Mouse (Mus musculus): ENCODE data around the gene Mdfi.

The Mdfi gene

DNA sequence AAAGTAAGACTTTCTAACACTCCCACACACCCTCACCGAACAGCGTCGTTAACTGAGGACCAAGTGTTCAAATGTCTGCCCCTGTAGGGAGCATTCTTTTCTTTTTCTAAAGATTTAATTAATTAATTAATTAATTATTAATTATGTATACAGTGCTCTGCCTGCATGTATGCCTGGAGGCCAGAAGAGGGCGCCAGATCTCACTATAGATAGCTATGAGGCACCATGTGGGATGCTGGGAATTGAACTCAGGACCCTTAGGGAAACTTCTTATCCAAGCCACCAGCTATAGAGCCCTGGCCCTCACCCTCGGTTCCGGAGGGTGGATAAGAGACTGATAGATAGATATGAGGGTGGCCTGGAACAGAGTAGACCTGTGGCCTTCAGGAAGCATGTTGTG lies 13.5 kb upstream of the Mdfi start:
- no peak for DNase-seq (ENCODE audit: low spot score in 2 of 2)

DNA sequence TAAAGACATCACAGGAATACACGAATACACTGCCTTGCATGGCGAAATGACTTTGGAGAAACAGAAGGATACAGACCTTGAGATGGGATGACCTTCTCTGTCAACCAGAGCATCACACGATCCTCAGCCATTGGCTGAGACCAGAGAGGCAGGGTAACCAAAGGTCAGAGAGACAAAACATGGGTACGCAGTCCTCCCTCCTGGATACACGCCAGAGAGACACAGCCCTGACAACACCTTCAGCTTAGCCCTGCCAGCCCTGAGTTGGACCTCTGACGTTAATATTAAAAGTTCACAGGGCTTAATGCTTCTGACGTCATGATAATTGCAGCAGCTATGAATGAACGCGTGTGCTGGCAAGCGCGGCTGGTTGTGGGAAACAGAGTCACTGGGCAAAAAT lies 11.1 kb upstream of the Mdfi start:
- DNase-seq (ENCODE audit: low spot score in 2 of 2), result no peak

DNA sequence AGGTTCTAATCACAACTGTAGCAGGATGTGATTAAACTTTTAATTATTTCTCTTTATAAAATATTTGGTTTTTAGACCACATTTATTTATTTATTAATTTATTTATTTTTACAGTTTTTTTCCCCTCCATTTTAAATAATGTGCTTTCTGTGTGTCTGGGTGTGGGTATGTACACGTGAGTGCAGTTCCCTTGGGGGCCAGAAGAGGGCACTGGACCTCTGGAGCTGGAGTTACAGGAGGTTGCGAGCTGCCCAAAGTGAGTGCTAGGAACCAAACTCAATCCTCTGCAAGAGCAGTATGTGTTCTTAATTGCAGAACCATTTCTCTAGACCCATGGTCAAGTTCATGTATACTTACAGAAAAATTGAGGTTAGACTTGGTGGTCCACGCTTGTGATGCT lies 9.0 kb upstream of the Mdfi start:
- DNase-seq (ENCODE audit: low spot score in 2 of 2), result no peak

DNA sequence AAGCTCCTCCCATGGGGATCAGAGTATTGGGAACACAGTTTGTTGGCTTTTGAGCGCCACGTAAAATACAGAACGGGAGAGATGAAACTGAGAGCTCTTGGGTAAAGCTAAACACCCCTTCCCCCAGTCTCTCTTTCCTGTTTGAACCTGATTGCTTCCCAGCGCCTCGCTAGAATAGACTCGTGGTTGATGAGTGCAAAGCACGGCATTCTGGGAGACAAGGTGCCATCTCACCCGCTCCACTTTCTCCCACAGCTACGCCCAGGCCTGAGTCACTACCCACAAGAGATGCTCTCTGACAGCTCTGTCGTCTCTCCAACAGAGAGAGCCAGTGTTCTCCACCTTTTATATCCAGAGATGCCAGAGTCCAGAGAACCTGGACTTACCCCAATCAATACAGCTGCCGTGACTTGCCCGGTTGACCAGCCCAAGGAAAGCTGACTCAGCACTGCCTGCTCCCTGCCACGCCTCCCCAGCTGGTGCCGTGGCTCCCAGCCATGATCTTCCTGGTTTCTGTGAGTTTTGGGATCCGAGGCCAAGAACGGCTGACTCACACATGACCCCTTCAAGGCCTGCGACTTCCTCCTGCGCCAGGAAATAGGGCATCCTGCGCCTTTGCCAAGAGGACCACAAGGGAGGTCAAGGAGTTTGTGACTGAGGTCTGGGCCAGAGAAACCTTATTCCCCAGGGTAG lies 7.6 kb upstream of the Mdfi start:
- no peak for DNase-seq (ENCODE audit: low spot score in 2 of 2)

DNA sequence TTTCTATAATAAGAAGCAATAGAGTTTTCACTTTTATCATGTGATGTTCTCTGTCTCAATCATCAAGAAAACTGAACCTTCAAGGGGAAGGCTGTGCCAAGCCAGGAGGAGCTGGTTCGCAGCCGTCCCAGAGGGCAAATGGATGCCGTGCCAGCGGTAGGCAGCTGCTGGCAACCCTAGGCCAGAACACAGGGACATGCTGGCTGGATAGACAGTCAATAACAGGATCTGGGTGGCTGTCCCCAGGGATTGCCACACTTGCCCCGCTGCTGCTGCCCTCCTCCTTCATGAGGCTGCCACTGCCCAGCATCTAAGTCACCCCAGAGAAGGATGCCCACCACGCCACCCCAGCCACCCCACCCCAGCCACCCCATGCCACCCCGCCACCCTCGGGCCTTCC lies 7.0 kb upstream of the Mdfi start:
- no peak for DNase-seq (ENCODE audit: low spot score in 2 of 2)

DNA sequence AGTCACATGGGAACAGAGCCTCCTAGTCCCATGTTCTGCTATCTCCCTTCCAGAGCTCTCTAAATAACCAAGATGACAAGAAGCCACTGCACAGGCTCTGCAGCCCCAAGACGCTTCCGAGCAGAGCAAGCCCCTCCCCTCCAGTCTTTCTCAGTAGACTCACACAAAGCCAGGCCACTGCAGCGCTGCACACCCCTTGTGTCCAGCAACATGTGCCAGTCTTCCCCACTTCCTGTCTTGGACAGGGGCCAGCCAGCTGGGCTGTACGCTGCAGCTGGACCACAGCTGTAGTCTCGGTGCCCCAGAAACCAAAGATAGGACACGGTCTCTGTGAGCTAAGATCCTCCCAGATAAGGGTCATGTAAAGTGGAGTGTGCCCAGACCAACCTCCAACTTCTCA lies 3.3 kb upstream of the Mdfi start:
- DNase-seq (ENCODE audit: low spot score in 2 of 2), result no peak

DNA sequence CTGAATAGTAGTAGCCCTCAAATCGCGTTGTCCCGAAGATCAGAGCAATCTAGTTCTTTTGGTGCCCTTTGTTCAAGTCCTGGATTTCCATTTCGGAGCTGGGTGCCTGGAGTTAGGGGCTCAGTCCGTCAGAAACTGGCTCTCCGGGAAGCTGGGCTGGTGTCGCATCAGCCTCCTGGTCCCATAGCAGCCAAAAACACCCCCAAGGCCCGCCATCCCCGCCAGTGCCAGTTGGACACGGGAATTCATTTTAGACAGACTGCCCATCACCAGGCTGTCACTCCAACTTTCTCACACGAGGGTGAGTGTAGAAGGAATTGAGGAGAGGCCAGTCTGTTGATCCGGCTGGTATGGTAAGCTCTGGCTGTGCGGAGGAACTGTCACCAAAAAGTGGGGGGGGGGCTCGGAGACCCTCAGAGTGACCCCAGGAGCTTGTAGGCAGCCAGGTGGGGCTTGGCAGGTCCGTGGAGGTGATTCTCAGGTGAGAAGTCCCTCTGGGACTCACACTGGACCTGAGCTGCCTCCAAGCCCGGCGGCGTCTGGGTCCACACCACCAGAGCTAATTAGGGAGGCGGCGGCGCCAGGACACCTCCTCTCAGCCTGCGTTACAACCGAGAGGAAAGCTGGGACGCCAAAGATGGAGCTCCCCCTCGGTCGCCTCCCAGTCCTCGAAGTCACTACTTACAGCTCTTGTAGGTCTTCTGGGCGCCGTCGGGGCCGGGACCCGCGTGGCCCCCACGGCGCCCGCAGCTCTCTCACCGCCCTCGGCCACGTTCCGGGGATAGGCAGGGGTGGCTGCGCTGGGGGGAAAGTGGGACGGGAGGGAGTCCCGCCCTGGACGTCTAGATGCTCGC lies 636 bp downstream of the Mdfi start:
- DNase-seq (ENCODE audit: low spot score in 2 of 2), result no peak

DNA sequence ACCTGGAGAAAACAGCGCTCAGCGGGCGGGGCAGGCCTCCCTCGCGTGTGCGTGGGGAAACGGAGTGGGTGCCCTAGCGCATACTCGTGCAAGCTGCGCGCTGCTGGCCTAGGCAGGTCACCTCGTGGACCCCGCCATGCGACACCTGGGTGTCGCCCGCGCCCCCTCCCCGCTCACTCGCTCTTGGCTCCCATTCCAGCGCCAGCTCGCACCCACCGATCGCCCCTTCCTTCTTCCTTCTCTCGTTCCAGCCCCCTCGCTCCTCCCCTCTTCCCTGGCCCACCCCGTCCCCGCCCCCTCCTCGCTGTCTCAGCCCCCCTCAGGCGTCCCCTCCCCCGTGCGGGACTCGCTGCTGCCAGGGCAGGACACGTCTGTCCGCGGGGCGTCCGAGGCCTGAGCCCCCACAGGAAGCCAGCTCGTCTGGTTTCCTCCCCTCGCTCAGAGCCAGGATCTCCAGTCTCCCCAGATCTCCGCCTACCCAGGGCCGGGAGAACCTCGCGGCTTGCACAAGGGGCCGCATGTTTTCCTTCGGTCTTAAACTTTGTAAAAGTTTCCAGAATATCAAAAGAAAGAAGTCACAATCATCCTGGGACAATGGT lies 1.4 kb downstream of the Mdfi start:
- no peak for DNase-seq (ENCODE audit: low spot score in 2 of 2)

DNA sequence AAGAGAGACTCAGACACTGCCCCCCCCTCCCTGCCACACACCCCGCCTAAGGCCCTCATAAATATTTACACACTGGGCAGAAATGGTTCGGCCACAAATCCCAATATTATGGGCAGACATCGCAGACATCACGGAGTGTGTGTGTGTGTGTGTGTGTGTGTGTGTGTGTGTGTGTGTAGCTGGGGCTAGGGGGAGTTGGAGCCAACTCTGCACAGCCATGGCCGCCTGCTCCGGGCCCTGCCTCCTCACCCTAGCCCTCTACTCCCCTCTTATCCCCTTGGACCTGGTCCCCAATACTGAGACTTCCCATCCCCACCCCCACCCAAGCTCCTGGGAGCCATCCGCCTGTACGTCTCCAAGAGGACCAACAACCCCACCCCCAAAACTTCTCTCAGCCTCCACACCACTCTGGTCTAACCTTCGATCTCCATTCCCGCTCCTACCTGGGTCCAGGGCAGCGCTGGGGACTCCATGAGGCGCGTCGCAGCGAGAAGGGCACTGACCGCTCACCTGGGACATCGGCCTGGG lies 1.9 kb downstream of the Mdfi start:
- DNase-seq (ENCODE audit: low spot score in 2 of 2), result no peak

DNA sequence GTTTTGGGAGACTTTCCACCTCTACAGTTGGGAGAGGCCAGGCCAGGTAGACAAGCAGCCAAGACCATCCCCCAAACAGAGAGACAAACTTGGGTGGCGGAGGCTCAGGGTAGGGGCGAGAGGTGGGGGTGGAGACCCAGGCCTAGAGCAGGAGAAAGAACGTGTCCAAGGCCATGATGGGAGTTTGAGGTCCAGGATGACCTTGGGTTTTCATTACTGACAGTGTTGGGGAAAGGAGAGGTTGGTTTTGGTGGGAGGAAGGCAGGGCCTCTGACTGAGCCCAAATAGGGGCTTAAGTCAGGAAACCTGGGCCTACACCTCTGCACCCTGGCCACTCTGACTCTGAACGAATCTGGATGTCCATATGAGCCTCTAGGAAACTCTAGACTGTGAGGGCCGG lies 2.7 kb downstream of the Mdfi start:
- no peak for DNase-seq (ENCODE audit: low spot score in 2 of 2)

DNA sequence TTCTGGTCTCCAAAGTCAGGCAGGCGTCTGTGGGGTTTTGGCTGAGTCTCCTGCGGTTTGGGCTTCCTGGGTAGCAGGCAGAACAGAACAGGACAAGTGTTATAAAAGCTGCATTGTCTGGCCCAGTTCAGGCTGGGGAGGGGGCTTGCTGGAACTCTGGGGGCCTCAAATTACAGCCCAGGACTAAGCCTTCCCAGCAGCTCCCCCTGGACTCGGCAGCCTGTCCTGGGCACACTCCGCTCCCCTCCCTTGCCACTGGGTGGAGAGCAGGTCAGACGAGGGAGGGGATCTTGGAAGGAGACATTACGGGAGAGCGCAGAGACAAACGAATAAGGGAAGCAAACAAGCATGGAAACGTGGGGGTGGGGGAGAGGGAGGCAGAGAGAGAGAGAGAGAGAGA lies 3.3 kb downstream of the Mdfi start:
- no peak for DNase-seq (ENCODE audit: low spot score in 2 of 2)

DNA sequence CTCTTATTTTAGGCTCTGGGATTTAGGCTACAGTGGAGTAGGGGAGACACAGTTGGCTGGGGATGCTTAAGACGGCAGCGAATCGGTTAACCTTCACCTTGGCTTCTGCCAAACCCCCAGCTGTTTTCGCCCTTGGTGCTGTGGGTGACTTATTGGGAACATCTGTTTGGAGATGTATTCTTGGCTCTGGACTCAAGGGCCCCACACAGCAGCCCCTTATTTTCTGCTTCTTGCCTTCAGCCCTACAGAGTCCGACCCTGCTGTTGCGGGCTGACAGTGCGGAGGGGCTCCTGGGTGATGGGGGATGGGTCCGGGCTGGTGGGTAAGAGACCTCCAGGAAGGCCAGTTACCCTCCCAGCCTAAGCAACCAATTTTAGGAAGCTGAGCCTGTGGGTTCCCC lies 13.2 kb downstream of the Mdfi start:
- DNase-seq (ENCODE audit: low spot score in 2 of 2), result no peak

DNA sequence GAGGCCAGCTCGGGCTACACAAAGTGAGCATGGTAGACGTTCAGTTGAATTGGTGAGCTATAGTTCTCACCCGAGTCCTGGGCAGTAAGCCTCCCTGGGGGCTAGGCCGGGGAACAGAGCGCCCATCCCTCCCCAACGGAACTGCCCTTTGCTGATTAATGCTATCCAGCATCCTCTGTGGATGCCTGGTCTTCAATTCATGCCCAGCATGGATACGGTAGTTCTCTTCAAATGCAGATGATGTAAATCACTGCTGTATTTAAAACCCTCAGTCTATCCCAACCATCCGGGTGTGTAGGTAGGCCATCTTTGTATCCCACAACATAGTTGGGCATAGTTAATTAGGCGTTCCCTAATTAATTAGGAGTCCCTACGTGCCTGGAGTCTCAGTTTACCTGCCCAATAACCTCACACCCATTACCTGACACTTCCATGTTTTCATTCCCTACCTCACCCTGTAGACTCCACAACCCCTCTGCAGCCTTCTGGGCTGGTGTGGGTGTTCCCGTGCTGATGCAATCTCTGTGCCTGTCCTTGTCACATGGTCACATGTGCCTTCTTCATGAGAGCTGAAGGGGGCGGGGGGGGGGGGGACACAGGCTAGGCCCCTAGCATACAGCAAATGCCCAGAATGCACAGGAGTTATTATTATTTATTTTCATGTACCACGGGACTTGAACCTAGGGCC lies 16.3 kb downstream of the Mdfi start:
- DNase-seq (ENCODE audit: low spot score in 2 of 2), result no peak

DNA sequence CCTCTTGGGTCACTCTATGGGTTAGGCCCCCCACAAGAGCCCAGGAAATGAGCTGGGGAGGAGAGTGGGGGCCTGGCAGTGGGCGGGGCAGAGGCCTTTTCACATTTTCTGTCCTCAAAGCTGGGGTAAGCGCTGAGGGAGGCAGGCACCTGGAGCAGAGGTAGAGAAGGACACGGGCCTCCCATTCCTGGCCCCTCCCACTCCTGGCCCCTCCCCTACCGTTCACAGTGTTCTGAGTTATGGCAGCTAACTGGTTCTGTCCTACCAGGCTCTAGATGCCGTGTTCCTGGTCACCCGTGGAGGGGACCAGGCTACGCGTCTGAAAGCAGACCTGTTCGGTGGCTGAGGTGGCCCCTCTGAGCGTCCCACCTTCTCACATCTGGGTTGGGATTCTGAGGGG lies 19.0 kb downstream of the Mdfi start:
- no peak for DNase-seq (ENCODE audit: low spot score in 2 of 2)

DNA sequence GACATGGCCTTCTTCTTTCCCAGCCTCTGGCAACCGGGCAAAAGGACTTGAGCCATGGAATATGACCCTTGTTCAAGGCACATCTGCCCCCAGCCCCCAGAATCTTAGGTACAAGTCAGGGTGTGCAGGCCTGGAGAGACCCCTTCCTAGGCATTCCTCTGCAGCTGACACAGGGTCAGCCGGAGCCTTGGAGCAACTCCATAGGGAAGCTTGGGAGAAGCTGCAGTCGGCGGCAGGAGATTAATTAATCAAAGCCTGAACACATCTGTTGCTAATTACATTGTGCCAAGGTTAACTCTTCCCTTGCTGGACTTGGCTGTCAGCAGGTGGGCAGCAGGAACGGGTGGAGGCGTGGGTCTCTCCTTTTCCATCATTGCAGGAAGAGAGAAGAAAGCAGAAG lies 20.0 kb downstream of the Mdfi start:
- DNase-seq (ENCODE audit: low spot score in 2 of 2), result no peak

DNA sequence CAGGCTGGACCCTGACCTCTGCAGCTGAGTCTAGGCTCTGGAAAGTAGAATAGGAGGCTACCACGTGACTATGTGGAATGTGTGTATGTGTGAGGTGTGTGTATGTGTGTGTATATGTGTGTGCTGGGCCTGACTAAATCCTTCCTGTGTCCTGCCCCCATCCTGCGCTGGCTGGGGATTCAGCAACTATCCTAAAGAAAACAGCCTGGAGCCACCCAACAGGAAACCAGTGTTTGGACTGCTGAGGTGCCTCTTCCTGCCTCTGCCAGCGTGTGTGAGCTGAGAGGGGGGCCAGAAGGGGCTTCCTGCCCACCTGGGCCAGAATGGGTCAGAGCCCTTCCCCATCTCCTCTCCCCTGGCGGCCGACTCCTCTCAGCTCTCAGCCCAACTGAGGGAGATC lies 20.9 kb downstream of the Mdfi start:
- no peak for DNase-seq (ENCODE audit: low spot score in 2 of 2)

DNA sequence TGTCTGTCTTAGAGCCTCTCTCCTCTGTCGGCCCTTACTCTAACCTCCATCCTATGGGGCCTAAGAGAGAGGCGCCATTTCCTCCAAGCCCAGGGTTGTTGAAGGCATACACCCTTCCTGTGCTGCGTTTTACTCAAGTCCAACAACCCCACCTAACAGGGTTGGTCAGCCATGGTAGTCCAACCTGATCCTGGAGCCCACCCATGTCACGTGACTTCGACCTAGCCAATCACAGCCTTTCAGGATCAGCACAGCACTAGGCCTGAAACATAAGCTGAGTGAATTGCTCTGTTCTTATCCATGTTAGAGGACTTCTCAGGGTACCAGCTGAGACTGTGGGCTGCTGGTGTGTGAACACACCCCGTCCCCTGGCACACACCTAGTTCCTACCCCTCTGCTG lies 22.3 kb downstream of the Mdfi start:
- no peak for DNase-seq (ENCODE audit: low spot score in 2 of 2)

DNA sequence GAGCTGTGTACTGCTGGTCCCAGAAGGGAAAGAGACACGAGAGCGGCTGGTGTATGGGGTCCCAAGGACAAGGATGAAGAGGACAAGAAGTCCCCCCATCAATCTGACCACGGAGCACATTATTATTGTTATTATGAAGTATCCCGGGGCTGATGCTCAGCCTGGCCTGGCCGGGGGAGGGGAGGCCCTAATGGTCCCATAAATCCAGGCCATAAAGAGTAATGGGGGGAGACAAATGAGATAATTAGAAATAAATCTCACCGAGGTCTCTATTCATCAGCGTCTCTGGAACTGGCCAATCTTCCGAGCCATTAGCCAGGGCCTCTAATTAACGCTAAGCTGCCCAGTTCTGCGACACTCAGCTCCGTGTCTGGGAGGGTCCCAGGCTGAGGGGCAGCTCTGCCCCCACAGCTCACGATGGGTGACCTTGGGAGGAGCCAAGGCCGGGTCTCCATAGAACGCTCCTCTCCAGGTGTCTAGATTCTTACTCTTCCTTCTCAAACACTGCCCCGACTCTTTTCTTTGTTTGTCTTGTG lies 23.2 kb downstream of the Mdfi start:
- DNase-seq (ENCODE audit: low spot score in 2 of 2), result no peak

DNA sequence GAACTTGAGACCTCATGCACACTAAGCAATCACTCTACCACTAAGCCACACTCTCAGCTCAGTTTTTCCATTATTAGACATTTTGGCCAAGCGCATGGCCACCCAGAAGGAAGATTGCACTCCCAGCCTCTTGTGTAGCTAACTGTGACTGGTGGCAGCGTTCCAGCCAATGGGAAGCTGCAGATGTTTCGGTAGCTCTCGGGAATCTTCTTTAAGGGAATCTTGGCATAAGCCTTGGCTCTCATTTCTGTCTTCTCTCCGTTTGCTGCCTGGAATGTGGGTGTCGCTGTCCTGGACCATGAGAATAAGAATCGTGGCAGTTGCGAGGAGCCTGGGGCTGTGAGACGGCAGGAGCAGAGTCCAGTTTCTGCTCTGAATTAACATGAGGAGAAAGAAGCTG lies 28.3 kb downstream of the Mdfi start:
- DNase-seq (ENCODE audit: low spot score in 2 of 2), result no peak

DNA sequence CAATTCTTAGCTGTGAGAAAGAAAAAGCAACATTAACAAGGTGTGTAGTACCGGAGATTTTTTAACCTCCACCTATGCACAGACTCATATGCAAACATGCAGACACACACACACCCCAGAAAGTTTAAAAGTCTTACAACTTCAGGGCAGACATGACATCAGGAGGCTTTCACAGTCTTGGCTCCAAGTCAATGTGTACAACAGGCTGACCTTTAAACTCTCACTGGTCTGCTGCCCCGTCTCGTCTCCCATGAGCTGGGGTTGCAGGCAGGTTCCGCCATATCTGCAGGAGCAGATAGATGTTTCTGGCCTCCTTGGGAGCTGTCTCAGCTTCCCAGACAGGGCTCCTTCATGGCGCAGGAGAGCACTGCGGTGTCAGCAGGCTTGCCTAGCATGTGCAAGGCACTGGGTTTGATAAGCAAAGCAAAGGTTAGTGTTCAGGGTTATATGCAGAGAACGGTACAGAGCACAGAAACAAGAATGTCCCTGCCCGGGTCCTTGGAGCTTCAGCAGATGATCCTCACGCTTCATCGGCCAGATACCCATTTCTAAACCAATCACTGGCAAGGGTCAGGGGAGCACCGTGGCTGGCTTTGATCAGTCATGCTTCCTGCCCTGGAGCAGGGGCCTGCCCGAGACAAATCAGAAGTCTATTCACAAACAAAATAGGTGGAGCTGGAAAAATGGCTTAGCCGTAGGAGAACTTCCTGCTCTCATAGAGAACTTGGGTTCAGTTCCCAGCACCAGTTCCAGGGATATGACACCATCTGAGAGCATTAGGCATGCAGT lies 29.2 kb downstream of the Mdfi start:
- DNase-seq (ENCODE audit: low spot score in 2 of 2), result no peak

DNA sequence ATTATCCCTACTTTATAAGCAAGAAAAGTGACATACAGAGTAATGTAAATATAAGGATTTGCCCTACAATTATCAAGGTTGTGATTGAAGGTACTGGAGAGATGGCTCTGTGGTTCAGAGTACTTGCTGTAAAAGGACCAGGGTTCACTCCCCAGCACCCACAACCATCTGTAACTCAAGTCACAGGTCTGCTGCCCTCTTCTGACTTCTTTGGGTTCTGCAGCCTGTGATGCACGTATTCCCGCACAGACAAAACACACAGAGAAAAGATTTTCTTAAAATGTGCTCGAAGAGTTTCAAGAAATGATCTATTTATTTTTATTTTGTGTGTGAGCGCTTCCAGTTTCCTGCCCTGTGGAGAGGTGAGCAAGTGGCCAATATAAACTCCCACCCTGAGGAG lies 30.8 kb downstream of the Mdfi start:
- no peak for DNase-seq (ENCODE audit: low spot score in 2 of 2)
